Mouse (Mus musculus) thymus, postnatal 36 days (tissue): ENCODE data around the gene Tmcc2.

Experiments used
- DNase-seq, 2 experiments: peaks; one replicate each; pipeline ENCODE4 v3.0.0; 2022; ENCODE audit warnings: mixed read lengths in 2 of 2

Tmcc2 gene

DNA sequence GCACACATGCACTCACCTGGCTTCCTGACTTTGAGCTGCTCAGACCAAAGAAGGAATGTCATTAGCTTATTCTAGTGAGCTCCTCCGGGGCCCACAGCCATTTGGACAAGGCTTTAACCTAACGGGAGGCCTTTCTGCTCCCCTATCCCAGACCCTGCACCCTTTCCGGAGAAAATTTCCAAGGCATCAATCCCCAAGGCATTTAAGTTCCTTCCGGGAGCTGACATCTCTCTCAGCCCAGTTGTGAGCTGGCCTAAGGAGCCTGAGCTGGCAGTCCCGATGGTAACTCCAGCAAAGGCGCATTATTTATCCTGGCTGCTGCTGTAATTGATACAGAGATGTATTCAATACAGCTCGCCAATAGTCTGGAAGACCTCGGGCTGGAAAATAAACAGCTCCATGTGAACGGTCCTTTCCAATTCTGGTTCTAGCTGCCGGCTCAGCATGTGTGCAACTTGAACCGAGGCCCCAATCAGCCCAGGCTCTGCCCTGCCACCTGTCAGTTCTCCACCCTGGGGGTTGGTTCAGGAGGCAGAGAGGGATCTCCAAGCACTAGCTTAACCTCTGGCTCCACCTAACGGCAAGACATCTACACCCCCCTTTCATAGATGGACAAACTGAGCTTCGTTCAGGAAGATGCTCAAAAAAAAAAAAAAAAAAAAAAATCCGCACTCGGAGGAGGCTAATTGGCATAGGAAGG lies 1.0 kb downstream of the Tmcc2 start:
- DNase-seq, result peak; percentile 33 to 42

DNA sequence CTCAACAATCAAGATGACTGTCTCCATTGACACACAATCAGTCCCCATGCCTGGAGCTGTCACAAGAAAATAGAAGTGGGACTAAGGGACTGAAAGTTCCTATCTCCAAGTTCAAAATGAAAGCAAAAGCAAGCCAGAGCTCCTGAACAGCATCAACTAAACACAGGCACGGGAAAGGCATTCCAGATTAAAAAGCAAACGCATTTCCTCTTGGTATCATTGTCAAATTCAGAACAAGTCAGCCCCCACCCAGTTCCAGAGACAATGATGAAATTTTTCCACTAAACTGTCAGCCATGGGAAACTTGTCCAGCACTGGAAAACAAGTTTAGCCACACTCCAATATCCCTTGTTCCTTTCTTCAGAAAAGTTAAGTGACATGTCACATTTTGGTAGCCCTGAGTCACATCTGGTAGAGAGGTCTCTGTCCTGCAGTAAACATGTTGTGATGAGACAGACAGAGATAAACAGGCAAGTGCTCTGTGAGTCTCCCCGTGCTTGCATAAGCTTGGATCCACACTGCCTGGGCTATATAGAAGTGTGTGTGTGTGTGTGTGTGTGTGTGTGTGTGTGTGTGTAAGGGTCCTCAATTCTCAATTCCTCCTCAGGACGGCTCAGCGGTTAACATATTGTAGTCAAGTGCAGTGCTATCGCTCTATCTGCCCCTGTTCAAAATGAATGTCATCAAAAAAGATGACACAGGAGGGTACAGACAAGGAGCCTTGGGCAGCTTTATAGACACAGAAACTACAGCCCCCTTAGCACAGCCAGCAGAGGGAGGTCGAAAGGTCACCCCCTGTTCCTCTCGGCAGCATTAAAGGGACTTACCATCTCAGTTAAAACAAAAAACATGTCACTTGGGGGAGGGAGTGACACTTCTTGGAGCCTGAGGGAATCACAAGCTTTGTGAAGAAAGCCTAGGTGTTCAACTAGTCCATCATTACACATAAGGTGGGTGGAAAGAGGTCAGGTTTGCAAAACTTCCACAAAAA lies 2.0 kb downstream of the Tmcc2 start:
- DNase-seq, result no peak

DNA sequence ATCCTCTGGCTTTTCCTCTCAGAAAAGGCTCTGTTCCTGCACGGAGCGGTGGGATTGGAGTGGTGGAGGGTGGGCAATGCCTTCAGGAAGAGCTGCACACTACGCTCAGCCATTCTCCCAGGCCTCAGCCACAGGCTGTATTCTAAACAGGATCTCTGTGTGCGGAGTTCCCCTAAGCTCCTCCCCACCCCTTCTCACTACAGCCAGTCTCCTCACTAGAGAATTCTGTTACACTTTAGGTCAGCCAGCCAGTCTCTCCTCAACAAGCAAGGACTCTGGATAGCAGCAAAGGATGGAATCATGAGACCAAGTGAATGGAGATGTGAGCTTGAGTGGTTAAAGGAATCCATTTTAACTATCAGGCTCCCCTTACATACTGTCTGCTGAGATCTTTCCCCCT lies 3.1 kb downstream of the Tmcc2 start:
- no peak for DNase-seq

DNA sequence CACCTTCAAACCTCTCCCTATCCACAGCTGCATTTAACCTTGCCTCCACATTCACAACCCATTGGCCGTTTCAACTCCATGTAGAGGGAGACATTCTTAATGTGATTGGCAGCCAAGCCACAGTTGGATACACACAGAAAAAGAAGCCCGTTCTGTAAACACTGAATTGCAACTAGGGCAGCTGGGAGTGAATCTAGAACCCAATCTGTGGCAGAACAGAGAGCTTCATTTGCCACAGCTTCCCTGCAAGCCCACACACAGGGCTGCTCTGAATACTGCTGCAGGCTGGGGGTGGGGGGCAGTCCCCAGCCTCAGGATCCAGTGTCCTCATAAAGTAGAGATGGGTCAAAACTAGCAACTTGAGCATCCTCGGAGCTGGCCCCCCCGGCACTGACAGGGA lies 4.8 kb downstream of the Tmcc2 start:
- no peak for DNase-seq

DNA sequence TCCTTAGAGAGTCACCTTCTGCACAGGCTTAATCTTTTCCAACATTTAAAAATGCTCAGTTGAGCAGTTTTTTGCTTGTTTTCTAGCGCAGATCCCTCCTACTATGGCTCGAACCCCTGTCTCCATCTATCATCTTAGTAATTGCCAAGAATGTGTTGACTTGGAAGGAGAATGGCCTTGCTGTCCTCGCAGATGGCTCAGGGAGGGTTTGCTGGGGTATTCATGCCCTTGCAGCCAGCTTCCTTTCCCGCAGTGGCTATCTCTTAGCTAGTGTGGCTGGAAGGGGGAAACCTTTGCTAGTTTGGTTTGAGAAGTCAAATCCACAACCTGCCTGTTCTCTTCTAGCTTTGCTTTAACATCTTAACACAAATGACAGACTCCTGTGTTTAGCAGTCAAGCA lies 5.4 kb downstream of the Tmcc2 start:
- DNase-seq, result no peak

DNA sequence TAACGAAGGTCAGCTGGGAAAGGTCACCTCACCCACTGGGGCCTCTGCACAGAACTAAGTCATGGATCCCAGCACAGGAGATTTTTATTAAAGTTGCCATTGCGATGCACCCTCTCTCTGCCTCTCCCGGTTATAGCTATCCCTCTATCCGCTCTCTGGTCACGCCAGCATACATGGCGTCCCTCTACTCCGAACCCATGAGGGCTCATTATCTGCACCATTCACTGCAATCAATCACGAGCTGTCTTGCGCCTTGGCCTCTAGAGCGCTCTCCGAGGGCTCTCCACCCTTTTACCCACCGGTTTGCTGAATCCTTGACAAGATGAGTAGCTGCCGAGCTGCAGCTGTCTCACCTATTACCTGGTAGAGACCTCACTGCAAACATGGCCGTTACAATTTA lies 5.8 kb downstream of the Tmcc2 start:
- DNase-seq, result no peak

DNA sequence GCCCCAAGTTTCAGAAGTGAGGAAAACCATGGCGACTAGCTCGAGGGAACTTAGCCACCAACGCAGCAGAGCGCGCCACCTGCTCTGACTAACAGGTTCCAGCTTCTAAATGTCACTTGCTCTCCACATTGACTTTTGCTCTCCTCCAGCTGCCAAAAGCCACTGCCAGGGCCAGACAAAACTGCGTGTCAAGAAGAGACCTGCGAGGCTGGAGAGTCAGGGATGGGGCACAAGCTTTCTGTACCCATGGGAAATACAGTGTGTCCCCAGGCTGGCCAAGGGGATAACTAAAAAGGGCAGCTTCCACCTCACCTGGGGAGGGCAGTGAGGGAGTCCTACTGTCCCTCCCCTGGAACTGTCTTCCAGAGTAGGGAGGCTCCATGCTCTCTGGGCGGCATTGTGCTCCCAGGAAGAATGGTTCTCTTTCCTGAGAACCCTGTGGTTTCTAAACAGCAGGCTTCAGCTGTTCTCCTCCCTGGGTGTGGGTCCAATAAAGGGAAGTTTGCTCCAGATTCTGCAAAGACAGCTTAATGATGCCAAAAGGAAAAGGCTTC lies 7.0 kb downstream of the Tmcc2 start:
- no peak for DNase-seq

DNA sequence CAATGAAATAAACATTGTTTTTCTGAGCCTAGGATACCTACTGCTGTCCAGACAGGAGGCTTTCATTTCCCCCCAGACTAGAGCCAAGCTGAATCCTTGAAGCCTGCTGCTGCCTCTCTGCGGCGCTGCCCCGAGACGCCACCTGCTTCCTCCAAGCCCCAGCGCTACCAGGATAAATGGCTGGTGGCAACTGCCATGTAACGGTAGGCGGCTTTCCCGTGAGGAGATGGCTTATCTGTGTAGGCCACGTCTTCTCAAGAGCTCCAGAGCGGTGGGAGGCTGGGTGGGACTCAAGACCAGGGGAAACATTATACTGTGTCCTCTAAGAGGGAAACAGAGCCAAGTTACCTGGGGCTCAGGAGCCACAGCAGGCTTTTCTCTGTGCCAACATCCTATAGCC lies 9.2 kb downstream of the Tmcc2 start:
- DNase-seq, result no peak

DNA sequence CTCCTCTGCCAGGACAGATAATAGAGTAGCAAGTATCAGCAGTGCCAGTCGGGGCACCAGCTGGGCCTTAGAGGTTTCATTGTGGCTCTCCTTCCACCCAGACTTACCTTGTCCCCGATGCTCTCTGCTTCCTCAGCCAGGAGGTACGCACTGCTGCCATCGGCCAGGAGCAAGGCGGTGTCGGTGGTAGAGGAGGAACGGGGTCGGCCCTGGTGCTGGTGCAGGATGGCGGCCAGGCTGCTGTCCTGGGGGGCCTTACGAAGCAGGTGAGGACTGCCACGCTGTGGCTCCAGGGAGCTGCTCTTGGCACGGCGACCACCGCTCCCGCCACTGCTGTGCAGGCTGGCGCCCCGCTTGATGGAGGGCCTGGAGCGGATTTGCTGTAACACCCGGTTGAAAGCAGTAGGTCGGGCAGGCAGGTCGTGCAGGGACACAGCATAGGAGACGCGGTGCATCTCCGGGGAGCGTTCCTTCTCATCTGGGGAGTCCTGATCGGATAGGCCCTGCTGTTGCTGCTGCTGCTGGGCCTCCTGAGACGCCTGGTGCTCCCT lies 10.5 kb downstream of the Tmcc2 start:
- DNase-seq, result no peak

DNA sequence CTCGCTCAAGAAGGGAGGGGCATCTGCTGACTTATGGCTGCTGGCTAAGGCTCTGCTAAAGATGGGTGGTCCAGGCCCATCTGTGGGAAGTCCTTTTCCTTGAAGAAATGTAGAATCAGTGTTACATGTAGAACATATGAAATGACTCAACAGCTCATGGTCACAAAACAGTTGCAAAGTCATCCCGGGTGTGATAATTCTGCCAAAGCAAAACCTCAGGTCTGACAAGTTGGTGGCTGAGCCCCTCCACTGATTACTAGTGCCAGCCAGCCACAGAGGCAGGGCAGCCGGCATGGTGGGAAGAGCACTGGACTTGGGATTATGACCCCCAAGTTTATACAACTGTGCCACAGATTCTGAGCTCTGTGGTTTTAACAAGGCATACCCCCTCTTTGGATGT lies 13.3 kb downstream of the Tmcc2 start:
- no peak for DNase-seq

DNA sequence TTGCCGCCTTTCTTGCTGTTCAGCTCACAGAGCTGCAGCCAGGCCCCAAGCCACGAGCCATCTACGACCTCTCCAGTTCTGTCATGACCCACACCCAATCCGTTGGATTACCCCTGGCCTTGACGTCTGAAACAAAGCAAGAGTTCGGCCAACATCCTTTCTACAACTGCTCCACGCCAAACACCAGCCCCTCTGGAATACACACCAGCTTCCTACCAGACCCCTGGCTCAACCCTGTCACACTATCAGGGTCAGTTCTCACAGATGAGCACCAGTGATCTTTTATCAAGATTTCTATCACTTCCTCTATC lies 14.1 kb downstream of the Tmcc2 start:
- DNase-seq, result no peak

DNA sequence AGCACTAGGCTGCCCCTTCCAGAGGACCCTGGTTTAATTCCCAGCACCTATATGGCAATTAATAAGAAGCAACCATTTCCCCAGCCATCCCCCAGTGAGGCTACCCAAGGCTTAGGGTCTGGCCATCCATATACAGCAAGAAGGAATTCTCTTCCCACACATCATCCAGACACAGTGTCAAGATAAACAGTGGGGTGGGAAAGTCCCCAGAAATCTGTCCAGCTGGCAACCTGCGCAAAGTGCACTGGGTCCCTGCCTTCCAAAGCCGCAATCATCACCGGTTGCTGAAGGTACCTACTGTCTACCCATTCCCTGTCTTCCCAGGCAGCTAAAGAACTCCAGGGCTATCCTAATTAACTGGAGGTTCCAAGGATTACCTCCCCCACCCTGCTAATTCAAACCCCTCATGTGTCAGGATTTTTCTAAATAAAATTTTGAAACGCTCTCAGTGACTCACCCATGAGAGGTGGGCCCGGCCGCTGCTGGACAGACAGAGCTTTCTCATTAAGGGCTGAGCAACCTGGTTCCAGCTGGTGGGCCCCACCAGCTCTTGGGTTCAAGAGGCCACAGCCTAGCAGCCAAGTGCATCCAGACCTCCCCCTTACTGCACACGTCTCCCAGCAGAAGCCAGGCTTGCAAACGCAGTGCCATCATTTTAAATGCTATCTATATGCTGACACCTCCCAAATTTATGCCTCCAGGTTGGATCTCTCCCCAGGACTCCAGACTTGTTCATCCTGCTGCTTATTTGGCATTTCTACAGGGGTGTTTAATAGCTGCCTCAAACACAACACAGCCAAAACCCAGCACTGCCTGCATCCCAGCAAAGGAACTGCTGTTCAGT lies 14.6 kb downstream of the Tmcc2 start:
- no peak for DNase-seq

DNA sequence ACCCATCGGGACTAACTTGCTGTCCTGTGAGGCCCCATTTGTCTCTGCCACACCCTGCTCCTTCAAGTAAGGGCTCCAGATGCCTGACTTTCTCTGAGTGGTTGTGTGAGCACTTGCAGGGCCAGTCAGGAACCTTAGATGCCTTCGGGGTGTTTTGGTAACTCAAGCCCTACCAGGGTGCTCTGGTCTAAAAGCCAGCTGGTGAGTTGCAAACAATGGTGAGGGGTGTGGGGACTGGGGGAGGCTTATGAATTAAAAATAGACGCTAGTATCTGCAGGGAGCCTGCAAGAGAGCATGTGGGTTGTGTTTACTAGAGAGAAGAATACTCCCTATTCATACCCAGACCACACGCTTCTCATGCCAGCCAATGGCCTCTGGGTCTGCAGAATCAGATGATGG lies 15.8 kb downstream of the Tmcc2 start:
- DNase-seq, result no peak

DNA sequence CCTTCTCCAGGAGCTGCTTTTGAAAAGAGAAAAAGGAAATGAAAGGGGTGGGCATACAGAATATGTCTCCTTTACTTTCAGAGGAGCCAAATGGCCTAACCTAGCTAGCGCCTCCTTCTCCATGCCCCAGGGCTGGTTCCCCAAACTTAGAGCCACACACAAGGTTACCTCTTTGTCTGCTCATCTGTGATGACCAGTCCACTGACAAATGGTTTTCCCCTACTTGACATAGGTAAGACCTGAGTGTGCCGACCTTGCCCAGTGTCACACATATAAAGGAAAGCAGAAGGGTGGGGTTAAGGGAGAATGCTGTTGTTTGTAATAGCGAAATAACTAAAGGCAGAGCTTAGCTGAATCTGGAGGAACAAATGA lies 16.2 kb downstream of the Tmcc2 start:
- DNase-seq, result no peak

DNA sequence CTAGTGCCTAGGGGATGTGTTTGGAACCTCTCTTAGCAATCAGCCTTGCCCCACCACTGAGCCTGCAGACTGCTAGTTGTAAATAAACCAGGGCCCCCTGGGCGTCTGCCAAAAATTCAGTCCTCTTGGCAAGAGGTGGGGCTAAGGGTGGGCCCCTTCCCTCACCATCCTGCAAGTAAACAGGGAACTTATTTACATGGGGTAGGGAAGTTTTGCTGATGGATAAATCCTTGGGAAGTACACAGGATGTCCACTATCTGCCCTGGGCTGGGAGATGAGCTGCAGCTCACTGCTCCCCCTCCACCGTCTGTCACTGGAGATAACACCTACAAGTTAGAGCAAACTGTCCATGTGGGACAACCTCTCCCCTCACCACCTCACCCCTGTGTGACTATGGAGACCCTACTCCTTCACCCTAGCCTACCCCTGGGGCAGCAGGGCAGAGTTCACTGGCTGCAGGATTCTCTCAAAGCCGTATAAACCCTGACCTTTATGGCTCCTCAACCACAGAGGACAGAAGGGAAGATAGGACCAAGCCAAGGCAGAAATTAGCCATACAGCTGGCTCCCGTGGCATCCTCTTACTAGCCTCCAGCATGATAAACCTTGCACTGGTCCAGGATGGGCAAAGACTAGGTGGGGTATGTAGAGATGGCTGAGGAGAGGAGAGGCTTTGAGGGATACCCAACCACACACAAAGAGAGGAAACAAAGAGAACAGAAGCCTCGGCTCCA lies 16.8 kb downstream of the Tmcc2 start:
- DNase-seq, result no peak

DNA sequence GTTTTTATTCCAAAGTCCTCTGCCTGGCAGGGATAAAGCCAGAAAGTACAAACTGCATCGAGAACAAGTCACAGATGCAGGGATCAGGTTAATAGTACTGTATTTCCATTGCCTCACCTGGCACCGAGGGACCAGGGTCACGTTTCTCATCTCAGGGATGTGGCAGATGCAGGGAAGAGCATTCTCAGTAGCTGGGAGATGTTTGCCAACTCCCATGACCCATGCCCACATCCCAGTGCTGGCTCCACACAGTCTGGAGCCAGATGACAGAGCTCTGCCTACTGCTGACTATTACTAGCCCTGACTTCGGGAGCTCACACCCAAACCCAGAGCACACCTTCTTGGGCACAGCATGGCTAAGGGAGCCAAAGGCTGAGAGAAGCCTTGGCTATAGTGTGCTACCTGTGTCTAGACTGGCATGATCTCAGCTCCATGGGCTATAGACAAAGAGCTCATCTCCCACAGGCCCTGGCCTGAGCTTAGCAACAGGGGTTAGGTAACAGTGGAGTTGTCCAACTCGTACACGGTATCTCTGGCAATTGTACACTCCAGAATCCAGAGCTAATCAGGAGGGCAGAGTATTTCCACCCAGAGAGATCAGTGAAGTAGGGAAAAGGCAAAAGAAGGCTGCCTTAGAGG lies 18.1 kb downstream of the Tmcc2 start:
- no peak for DNase-seq

DNA sequence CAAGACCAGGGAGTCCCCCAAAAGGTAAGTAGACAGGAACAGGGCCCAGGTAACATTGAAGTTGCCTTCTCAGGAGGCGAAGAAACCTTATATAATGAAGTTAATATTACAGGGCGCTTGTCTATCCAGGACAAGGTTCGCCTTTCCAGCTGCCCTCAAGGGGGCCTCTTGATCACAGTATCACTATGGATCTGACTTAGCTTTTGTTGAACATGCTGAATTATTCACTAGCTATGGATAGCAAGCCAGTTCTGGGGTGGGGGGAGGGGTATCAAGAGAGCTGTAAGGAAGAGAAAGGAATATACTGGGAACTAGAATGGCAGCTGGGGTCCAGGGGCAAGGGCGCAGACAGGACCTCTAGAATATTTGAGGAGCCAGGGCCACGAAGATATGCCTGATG lies 18.7 kb downstream of the Tmcc2 start:
- no peak for DNase-seq

DNA sequence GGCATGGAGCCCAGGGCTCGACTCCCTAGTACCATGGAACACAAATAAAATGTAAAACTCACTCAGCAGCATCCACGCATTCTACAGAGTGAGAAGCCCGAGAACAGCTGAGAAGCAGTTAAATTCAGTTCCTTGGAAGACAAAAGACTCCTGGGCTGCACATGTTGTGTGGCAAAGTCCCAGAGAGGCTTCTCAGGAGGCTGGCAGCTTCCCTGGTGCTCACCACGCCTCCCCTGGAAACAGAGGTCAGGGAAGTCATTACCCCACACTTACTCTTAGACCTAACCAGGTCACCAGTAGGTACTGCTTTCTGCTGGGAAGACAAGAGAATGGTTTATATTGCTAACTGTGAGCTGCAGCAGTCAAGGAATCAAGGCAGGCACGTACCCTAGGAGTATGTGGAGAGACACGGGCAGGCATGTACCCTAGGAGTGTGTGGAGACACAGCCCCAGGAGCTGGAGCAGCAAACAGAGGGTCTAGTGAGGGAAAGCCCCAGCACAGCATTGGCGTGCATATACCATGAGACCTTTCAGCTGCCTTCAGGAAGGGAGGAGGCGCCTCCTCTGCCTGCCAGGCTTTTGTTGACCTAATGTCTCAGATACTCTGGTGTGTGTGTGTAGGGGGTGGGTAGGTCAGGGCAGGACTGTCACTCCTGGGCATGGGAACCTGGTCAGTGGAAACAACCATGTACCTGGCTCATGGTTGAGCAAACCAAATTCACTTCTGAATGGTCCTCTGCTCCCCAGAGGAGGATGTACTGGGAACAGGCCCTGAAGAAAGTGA lies 19.6 kb downstream of the Tmcc2 start:
- no peak for DNase-seq

DNA sequence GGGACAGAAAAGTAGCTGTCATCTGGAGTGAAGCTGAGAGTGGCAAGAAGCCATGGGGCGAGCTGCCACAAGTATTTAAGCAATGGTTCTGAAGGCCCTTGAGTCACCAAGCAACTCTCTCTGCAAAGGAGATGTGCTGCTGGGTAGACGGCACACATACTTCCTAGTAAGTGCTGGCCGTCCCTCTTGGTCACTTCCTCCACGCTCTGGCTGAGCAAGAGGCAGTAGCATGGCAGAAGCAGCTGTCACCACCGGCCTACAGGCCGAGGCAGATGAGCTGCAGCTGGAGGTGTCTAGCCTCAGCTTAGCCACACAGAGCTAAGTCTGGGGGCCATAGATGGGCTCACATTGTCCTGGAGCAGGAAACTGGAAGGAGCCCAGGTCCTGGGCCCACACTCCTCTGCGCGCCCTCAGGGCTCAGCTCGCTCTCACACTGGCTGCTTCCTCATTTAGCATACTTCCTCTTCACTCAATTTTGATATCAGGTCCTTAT lies 20.4 kb downstream of the Tmcc2 start:
- DNase-seq, result no peak

DNA sequence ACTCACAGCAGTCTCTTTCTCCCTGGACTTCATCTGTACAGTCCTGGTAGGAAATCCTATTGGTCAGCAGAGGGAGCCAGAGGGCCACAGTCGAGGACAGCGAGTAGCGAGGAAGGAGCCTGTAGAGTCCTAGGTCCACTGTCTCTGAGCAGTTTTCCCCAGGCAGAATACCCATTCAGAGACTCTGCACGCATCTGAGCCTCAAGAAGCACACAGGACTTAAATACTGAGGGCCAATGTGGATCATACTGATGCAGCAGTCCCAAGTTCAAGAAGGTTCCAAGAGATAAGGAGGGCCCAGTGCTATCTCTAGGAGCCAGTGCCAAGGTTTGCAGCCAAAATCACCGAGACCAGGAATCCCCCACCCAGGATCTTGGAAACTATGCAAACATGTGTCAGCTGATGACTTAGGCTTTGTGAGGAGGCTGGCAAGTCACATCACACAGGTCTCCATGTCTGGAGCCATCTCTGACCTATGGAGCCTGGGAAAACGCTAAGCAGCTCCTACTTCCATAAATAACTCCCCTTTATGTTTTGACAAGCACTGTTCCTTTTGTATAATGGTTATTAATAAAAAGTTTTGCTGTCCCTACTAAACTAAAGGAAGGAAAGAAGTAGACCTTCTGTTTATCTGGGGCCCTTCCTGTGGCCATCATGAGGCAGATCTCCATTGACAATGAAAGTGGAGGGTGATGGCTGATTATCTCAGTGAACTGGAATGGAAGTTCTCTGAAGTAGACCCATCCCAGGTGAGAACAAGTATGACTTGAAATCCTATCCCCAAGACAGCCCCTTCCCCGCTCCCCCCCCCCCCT lies 23.2 kb downstream of the Tmcc2 start:
- peak; percentile 60 to 62 for DNase-seq
